Mouse (Mus musculus) heart, adult 9 months (tissue): ENCODE measurements at regions not wholly inside any gene's neighbourhood (a gene's known extent, or its start where the extent isn't known, plus 50 kb on each side); places are given as distances from the start of the nearest gene placed in this dataset.
A peak's percentile ranks its signal among the peaks of the same experiment; 100 is the strongest.
"Not testable (repeated sequence)": the region's sequence is repeated elsewhere in the genome, so short reads cannot be mapped to it uniquely, and the experiment has no call there.

Experiments
- DNase-seq, 2 experiments: peaks; one replicate each; pipeline ENCODE4 v3.0.0; 2022; ENCODE audit warnings: low spot score in 2 of 2

DNA sequence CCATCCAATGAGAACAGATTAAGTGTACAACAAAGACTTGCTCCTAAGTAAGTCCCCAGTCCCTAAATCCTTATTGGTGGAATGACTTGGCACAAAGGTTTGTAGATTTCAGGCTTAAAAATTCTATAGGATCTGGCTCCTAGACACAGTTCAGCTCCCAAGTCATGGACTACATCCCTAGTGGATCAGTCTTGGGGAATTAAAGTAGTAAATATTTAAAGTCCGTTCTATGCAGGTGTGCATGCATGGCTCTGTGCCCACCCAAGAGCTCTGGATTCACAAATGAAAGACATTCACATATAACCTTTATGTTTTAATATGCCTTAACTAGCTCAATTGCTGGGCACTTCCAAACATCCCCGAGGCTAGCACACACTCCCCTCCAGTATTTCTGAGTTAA lies 162.8 kb downstream of the Akr1d1 start:
- no peak for DNase-seq

DNA sequence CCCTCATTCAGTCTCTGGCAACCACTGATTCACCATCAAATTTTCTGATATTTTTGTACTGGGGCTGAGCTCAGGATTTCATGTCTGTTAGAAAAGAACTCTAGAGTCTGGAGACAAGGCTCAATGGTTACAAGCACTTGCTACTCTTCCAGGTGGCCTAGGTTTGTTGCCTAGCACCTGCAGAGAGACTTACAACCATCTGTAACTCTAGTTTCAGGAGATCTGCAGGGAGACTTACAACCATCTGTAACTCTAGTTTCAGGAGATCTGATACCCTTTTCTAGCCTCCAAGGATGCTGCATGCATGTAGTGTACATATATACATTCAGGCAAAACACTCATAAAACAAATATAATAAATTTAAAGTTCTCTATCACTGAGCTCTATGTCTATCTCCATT lies 166.1 kb downstream of the Akr1d1 start:
- DNase-seq = no peak

GRCm38 (mm10) chr6:37703946-37704345 lies 166.7 kb upstream of the Trim24 start:
- no peak for DNase-seq

DNA sequence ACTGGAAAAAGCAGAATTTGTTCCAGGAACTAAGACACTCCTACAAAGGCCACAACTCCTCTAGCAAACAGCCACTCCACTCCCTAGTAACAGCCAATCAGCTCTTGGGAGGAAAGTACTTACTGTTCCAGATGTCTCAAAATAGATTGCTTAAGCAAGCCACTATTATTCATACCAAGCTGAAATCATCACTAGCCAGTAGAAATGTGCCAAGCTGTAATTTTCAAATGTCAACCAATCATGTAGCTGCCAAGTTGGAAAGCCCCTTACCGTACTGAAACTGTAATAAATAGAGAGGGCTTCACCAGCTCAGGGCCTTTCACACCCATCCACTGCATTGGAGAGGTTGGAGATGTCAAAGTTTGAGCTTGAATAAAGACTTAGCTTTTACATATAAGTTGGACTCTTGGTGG lies 164.9 kb upstream of the Trim24 start:
- peak; percentile 4 to 27 for DNase-seq

DNA sequence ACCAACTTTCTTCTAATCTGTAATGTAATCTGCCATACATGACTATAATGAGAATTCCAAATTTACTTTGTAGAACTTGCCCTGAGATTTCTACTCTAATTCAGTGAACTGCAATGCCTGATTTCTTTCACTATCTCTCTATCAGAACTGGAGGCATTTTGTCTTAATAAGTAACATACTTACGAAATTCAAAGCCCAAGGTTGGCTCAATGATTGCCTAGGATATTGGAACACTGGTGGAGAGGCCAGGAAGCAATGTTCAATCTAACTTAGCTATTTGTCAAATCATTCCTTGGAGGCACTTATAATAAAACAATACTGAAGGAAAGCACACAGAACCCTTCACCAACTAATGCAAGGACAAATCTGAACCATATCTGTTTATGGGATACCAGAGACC lies 162.9 kb upstream of the Trim24 start:
- DNase-seq = not testable (repeated sequence)

- no peak for DNase-seq
Observed at GRCm38 (mm10) chr6:37711766-37712165, 158.8 kb upstream of the Trim24 start.

- DNase-seq = no peak
Observed at GRCm38 (mm10) chr6:37713411-37713810, 157.2 kb upstream of the Trim24 start.

DNA sequence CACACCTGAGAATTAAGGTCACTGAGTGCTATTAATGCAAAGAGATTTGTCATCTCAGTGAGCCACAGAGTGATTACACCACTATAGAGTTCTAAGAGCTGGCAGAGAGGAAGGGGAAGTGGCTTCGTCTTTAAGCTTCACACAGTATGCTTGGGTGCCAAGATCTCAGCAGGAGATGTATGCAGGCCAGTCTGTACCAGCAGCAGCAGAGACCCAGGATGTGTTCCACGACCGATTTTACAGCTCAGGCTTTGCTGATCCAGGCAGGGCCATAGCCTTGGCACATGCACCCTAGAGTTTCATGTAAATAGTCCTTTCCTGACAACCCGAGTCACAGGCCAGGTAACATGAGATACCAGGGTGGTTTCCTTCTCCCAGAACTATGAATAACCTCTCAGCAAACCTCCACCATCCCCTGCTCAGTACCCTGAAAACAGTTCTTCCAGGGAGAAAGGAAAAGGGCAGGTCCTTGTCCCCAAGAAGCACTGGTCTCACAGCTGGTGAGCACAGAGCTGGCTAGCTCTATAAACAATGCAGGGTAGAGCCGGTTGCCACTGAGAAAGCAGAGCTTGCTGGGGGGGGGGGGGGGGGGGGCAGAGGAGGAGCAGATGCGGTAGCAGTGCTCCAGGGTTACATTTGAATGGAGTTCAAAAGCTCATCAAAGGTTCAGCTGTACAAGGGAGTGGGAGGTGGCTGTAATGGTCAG lies 156.2 kb upstream of the Trim24 start:
- no peak for DNase-seq

DNA sequence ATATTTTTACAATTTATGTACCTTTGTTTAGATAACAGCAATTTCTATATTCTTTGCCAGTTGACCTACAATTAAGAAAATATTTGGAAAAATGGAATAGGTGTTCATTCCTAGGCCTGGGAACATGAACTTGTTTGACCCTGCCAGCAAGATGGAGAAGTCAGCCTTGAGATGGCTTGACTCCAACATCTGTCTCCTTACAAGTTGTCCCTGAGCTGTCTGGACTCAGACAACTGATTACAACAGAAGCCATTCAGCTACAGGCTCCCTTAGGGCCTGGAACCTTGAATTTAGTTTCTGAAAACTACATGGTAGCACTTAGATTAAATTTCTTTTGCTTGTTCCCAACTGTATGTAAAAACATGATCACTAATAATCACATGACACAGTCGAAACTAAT lies 148.9 kb upstream of the Trim24 start:
- DNase-seq = no peak

DNA sequence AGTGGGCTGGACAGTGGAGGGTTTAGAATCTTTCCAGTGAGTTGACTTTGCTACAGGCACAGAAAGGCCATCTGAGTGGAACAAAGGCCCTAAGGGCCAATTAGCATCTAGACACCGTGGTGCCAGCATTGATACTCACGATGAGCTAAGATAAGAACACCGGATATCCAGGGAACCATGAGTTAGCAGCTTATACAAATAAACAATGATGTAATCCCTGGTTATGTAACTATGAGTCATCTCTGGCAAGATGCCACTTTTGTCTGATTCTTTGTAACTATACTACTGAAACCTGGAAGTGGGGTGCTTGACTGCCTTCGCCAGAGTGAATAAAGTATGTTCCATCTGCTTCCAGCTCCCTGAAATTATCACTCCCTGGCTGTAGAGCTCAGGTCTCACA lies 147.3 kb upstream of the Trim24 start:
- peak; percentile 74 to 82 for DNase-seq

DNA sequence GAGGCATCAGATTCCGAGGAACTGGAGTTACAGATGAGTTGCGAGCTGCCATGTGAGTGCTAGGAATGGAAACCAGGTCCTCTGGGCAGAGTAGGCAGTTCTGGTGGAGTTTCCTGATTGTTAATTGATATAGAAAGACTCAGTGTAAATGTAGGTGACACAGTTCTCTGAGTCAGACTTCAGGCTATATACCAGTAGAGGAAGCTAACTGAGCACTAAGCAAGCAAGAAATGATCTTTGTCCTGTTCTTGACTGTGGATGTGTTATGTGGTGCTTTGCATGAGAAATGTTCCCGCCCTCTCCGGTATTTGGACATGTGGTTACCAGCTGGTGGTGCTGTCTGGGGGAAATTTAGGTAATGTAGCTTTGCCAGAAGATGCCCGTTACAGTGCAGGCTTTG lies 146.4 kb upstream of the Trim24 start:
- no peak for DNase-seq

GRCm38 (mm10) chr6:37728621-37729020 lies 142.0 kb upstream of the Trim24 start:
- DNase-seq = no peak

GRCm38 (mm10) chr6:37729165-37729564 lies 141.4 kb upstream of the Trim24 start:
- no peak for DNase-seq

- no peak for DNase-seq
Observed at GRCm38 (mm10) chr6:37730500-37731239, 139.9 kb upstream of the Trim24 start.

GRCm38 (mm10) chr6:37732385-37732784 lies 138.2 kb upstream of the Trim24 start:
- DNase-seq = peak; percentile 88 to 91

GRCm38 (mm10) chr6:37735288-37735961 lies 135.2 kb upstream of the Trim24 start:
- peak; percentile 56 to 71 for DNase-seq

DNA sequence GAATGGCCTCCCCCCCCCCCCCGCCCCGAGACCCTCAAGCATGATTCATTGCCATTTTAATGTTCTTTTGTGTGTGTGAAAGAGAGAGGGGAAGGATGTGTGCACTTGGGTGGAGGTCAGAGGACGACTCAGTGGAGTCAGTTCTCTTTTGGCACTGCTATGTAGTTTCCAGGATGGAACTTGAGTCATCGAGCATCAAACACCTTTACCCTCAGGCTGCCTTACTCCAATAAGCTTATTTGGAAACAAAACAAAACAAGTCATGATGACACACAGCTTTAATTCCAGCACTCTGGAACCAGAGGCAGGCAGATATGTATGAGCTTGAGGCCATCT lies 134.7 kb upstream of the Trim24 start:
- DNase-seq = peak; percentile 48 to 62

- DNase-seq = no peak
Observed at GRCm38 (mm10) chr6:37740982-37741889, 129.4 kb upstream of the Trim24 start.

- DNase-seq = not testable (repeated sequence)
Observed at GRCm38 (mm10) chr6:37741916-37742315, 128.7 kb upstream of the Trim24 start.

GRCm38 (mm10) chr6:37744679-37745078 lies 125.9 kb upstream of the Trim24 start:
- DNase-seq = no peak

- DNase-seq = no peak
Observed at GRCm38 (mm10) chr6:37745393-37746100, 125.1 kb upstream of the Trim24 start.
